Mouse (Mus musculus): Measurements from ENCODE around the gene Cnst.

- TF ChIP-seq CTCF (IDR thresholded peaks at IDR 0.05; ENCODE audit: borderline replicate concordance, control insufficient read depth, extremely low read depth, insufficient read depth, low read length, poor library complexity) (no peak), POLR2A (IDR thresholded peaks at IDR 0.05; ENCODE audit: control insufficient read depth, extremely low read depth, insufficient read depth, low read length, poor library complexity) (no peak)
Measured at GRCm38 (mm10) chr1:179650284-179650683, 104.1 kb downstream of the Cnst start.

All from thymus, adult 2 months (tissue).